Mouse (Mus musculus) myocyte (in vitro differentiated cells): ENCODE data around the gene Zfp213.

Source experiments
- CEBPB ChIP-seq: IDR thresholded peaks from 2 replicates; pipeline ENCODE4 v1.6.1; 2011; ENCODE audit warnings: mild to moderate bottlenecking, moderate library complexity; ENCODE audit not compliant: poor library complexity, insufficient read depth, severe bottlenecking
- E2F4 ChIP-seq: IDR thresholded peaks from one replicate; pipeline ENCODE4 v1.6.1; 2011; ENCODE audit warnings: mild to moderate bottlenecking, control low read depth, moderate library complexity; ENCODE audit not compliant: insufficient read depth
- MAX ChIP-seq: IDR thresholded peaks from one replicate; pipeline ENCODE4 v1.6.1; 2011; ENCODE audit warnings: low read depth, mild to moderate bottlenecking, control low read depth
- MYOD1 ChIP-seq, 3 experiments: IDR thresholded peaks; one replicate each; pipeline ENCODE4 v1.6.1; 2011; ENCODE audit warnings: control low read depth in 2 of 3, low read depth in 2 of 3, mild to moderate bottlenecking in 2 of 3, moderate library complexity in 1 of 3; ENCODE audit not compliant: insufficient read length in 2 of 3, control insufficient read depth in 1 of 3
- MYOG ChIP-seq, 3 experiments: IDR thresholded peaks; one replicate each; pipeline ENCODE4 v1.6.1; 2011; ENCODE audit warnings: control low read depth in 2 of 3, low read depth in 2 of 3, mild to moderate bottlenecking in 2 of 3; ENCODE audit not compliant: insufficient read length in 2 of 3, control insufficient read depth in 1 of 3, insufficient read depth in 1 of 3
- POLR2A ChIP-seq: IDR thresholded peaks from one replicate; pipeline ENCODE4 v1.6.1; 2011; ENCODE audit warnings: low read depth, mild to moderate bottlenecking, control low read depth, moderate library complexity; ENCODE audit not compliant: insufficient read length
- POLR2AphosphoS2 ChIP-seq: IDR thresholded peaks from one replicate; pipeline ENCODE4 v1.6.1; 2011; ENCODE audit warnings: low read depth, control low read depth; ENCODE audit not compliant: insufficient read length
- REST ChIP-seq: IDR thresholded peaks from one replicate; pipeline ENCODE4 v1.6.1; 2011; ENCODE audit warnings: mild to moderate bottlenecking, control low read depth, moderate library complexity; ENCODE audit not compliant: insufficient read depth, insufficient read length
- TCF12 ChIP-seq: IDR thresholded peaks from one replicate; pipeline ENCODE4 v1.6.1; 2011; ENCODE audit warnings: mild to moderate bottlenecking, control low read depth; ENCODE audit not compliant: poor library complexity, insufficient read depth, severe bottlenecking
- TCF3 ChIP-seq: IDR thresholded peaks from one replicate; pipeline ENCODE4 v1.6.1; 2011; ENCODE audit warnings: low read depth, control low read depth; ENCODE audit not compliant: insufficient read length
- USF1 ChIP-seq: IDR thresholded peaks from one replicate; pipeline ENCODE4 v1.6.1; 2011; ENCODE audit warnings: low read depth, mild to moderate bottlenecking, control low read depth, moderate library complexity

DNA sequence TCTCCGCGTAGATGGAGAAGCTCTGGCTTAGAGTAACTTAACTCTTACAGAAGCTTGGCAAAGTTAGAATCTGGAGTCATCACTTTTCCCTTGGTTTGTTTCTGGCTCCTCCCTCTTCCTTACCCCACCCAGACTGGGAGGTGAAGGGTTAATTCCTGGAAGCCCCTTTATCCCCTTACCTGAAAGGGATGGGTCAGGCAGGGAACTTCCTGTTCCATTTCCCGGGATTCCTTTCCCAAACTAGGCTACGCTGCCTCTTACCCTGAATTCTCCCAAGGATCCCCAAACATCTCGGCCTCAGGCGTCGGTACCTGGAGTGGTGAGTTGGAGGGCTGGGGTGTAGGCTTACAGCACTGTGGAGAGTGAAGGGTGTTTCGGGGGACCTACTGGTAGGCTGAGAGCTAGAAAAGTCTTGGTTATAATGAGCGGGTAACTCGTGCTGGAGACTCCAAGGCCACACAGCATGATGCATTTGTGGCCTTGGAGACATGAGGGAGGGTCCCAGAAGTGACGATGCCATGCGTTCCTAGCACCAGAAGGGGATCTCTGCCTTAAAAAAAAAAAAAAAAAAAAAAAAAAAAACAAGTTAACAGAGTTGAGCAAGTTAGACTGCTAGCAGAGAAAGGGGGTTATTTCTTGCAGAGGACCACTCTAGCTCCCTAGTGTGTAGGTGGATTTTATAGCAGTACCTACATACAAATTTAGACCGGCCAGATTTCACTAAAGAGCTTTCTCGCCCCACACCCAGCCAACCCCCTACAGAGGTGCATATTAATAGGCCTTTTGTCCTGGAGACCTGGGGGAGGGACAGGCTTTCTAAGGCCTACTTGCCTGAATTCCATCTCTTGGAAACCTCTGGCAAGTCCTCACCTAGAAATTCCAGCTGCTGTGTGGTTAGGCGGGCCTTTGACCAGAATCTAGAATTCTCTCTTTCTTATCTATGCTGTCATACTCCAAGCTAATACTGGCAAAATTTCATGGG lies 36.9 kb upstream of the Zfp213 start, which contains the start of gene Zscan10:
- TF ChIP-seq TCF3 (no peak), E2F4 (no peak), MAX (no peak), POLR2A (no peak), MYOG (IDR thresholded peaks at IDR 0.05; ENCODE audit: control insufficient read depth in 1 of 3, insufficient read depth in 1 of 3, insufficient read length in 2 of 3, low read depth in 2 of 3) (no peak), TCF12 (no peak), POLR2AphosphoS2 (no peak), REST (no peak), USF1 (no peak), MYOD1 (IDR thresholded peaks at IDR 0.05; ENCODE audit: control insufficient read depth in 1 of 3, insufficient read length in 2 of 3, low read depth in 2 of 3) (no peak), CEBPB (no peak)
